Mouse (Mus musculus) midbrain, embryonic 16.5 days (tissue): ENCODE measurements around the gene Cdk5rap2. TPM values are rescaled to one million over a fixed set of nuclear protein-coding genes. Genes with fewer than 3 reads are reported as not detected.

Experiments used
- ATAC-seq: fragments of 200-750 bp; cut with Nextera tagmentation; 2 replicates; pipeline ENCODE4 v1.8.0; 2017; ENCODE audit warnings: moderate TSS enrichment
- H3K27ac ChIP-seq: fragments of 300-500 bp; sonication (generic); 2 replicates; pipeline ENCODE4 v1.5.1; 2014; ENCODE audit warnings: mild to moderate bottlenecking, low read length, mixed read lengths
- H3K27me3 ChIP-seq: fragments of 300-500 bp; sonication (generic); 2 replicates; pipeline ENCODE4 v1.6.1; 2014; ENCODE audit warnings: low read depth, low read length, mixed read lengths; ENCODE audit not compliant: control insufficient read depth, insufficient read depth
- H3K36me3 ChIP-seq: fragments of 300-500 bp; sonication (generic); 2 replicates; pipeline ENCODE4 v1.6.1; 2014; ENCODE audit warnings: mild to moderate bottlenecking, low read length, moderate library complexity, mixed read lengths; ENCODE audit not compliant: control insufficient read depth, insufficient read depth
- H3K4me1 ChIP-seq: fragments of 300-500 bp; sonication (generic); 2 replicates; pipeline ENCODE4 v1.6.1; 2014; ENCODE audit warnings: mild to moderate bottlenecking, low read length, mixed read lengths; ENCODE audit not compliant: control insufficient read depth, insufficient read depth
- H3K4me2 ChIP-seq: fragments of 300-500 bp; sonication (generic); 2 replicates; pipeline ENCODE4 v1.6.1; 2014; ENCODE audit warnings: mild to moderate bottlenecking, low read length, mixed read lengths
- H3K4me3 ChIP-seq: fragments of 300-500 bp; sonication (generic); 2 replicates; pipeline ENCODE4 v1.5.1; 2014; ENCODE audit warnings: low read depth, mild to moderate bottlenecking, low read length, moderate library complexity, mixed read lengths
- H3K9ac ChIP-seq: fragments of 300-500 bp; sonication (generic); 2 replicates; pipeline ENCODE4 v1.6.1; 2014; ENCODE audit warnings: low read depth, low read length, mixed read lengths
- H3K9me3 ChIP-seq: fragments of 300-500 bp; sonication (generic); replicated peaks from 2 replicates; pipeline ENCODE4 v1.6.1; 2014; ENCODE audit warnings: mild to moderate bottlenecking, low read length, mixed read lengths; ENCODE audit not compliant: control insufficient read depth, poor library complexity, severe bottlenecking
- WGBS: fragments of 180-500 bp; shearing (Covaris S2); extraction: QIAGEN DNeasy Blood & Tissue Kit; methylation state at CpG from one replicate; pipeline ENCODE4 v1.1.7; 2014; 5-methylcytosine and 5-hydroxymethylcytosine counted together
- polyA plus RNA-seq: library from polyadenylated mRNA; unstranded; fragments of >200 nt; fragmentation: Nextera tagmentation; extraction: Ambion mirVana; gene quantifications from 2 replicates; pipeline ENCODE4 v1.2.1, GENCODE M21; 2015

Gene Cdk5rap2
- polyA plus RNA-seq, 1 experiment from 2014 or later, result 6.0 TPM

DNA sequence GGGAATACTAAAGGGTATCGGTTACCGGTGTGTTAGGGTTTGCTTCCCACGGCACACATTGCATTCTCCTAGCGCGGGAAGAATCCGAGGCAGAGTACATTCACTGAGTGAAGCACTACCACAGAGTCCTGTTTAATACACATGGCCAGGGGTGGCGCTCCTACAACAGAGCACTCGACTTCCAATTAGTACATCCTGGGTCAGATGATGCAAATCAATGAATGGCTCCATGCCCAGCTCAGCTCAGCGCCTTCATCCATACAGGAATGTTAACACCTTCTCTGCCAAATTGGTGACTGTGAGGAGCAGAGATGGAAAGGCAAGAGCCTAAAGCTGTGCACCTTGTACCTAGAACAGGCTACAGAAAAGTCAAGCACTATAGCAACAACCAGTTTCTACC, 109.1 kb downstream of the Cdk5rap2 start:
- H3K9me3 ChIP-seq, result no peaks in the 10 kb centered on the region
- H3K9ac ChIP-seq, result no peak overlapping the region
- H3K4me2 ChIP-seq, result no peak overlapping the region
- H3K27ac ChIP-seq, result no peak overlapping the region
- H3K36me3 ChIP-seq, result peaks cover 2% of the 10 kb centered on the region; the same call in 1 of the 2 replicates
- no peaks in the 10 kb centered on the region for H3K27me3 ChIP-seq
- 78% methylated on average over 9 of the region's 9 CpGs for WGBS
- no peaks in the 10 kb centered on the region for H3K4me1 ChIP-seq
- H3K4me3 ChIP-seq, result no peak overlapping the region
- no peak for ATAC-seq

DNA sequence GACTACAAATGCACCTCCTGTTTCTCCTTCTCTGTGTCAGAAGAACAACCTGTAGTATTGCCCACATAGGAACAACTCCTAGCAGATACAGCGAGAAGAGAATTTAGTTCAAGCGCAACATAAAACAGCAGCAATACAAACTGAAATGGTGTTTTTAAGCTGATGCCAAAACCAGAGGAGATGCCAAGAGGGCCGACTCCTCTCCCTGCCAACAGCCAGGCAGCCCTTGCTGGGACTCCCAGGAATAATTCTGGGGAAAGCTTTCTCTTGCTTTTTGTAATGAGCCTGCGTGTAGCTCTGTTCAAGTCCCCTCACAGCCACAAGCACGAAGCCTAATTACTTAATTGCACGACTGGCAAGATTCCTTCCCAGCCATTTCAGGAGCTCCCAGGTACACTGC, 120.9 kb downstream of the Cdk5rap2 start:
- H3K27ac ChIP-seq, result no peak overlapping the region
- no peaks in the 10 kb centered on the region for H3K9me3 ChIP-seq
- no peaks in the 10 kb centered on the region for H3K4me1 ChIP-seq
- H3K27me3 ChIP-seq, result no peaks in the 10 kb centered on the region
- H3K9ac ChIP-seq, result no peak overlapping the region
- WGBS, result 93% methylated on average over 6 of the region's 6 CpGs
- ATAC-seq, result no peak
- no peak overlapping the region for H3K4me3 ChIP-seq
- H3K36me3 ChIP-seq, result no peaks in the 10 kb centered on the region; the same call in 1 of the 2 replicates
- no peak overlapping the region for H3K4me2 ChIP-seq

DNA sequence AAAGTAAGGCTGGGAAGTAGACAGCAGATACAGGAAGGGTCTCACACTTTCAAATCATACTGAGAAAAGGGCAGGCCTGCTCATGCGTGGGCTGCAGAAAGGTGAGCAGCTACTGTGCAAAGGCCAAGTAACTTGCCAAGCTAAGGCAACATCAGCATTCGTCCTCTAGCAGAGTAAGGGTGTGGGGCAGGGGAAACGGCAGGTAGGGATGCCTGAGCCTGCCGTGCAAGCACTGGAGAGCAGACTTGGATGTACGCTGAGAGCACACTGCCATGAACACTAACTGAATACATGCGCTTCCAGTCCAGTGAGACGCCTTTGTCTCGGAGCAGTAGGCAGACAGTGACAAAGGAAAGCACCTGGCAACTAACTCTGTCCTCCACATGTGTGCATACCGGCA, 127.1 kb downstream of the Cdk5rap2 start:
- H3K36me3 ChIP-seq, result 0 out of 2 replicates have a peak, but pooled peaks cover 4% of the 10 kb centered on the region
- WGBS, result 92% methylated on average over 9 of the region's 9 CpGs
- ATAC-seq, result no peak
- no peaks in the 10 kb centered on the region for H3K27me3 ChIP-seq
- H3K9me3 ChIP-seq, result no peaks in the 10 kb centered on the region
- H3K27ac ChIP-seq, result no peak overlapping the region
- no peak overlapping the region for H3K4me3 ChIP-seq
- H3K4me1 ChIP-seq, result no peaks in the 10 kb centered on the region
- no peak overlapping the region for H3K4me2 ChIP-seq
- H3K9ac ChIP-seq, result no peak overlapping the region

DNA sequence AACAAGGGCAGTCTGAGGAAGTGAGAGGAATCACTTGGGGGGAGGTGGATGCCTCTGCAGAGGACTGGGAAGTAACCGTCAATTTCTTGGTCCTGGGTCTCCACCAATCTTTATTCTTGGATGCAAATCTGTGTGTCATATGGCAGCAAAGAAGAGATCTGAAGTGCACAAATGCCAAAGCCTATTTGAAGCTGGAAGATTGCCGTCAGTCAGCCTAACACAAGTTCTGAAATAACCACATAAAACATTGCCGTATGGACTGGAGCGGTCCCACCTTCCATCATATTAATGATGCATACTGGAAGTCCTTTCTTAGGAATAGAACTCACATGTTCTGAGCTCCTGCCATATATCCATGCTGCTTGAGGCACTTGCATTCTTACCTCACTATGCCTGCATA, 131.4 kb downstream of the Cdk5rap2 start:
- H3K27ac ChIP-seq, result no peak overlapping the region
- no peak for ATAC-seq
- WGBS, result 92% methylated on average over 4 of the region's 4 CpGs

DNA sequence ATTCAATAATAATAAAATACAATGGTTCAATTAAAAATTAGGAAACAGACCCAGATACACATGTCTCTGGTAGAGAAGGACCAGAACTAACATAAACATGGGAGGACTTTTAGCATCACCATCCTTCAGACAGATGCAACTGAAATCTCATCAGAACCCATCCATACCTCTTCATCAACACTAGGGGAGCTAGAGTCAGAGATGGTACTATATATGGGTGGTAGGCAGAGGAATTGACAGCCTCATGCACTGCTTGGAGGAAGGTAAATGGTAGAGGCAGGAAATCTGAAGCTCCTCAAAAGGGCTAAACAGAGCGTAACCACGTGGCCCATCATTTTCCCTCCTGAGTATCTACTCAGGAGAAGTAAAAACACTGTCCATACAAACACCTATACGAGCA, 132.2 kb downstream of the Cdk5rap2 start:
- Histone ChIP-seq H3K9ac (no peak overlapping the region), H3K4me3 (no peak overlapping the region), H3K4me1 (no peaks in the 10 kb centered on the region), H3K9me3 (no peaks in the 10 kb centered on the region), H3K27me3 (no peaks in the 10 kb centered on the region), H3K4me2 (no peak overlapping the region), H3K36me3 (0 out of 2 replicates have a peak, but pooled peaks cover 4% of the 10 kb centered on the region), H3K27ac (no peak overlapping the region)
- 95% methylated on average over 3 of the region's 3 CpGs for whole genome bisulfite sequencing
- ATAC-seq, result no peak

More for the DNA sequence above, 131.4 kb downstream of the Cdk5rap2 start:
- H3K27me3 ChIP-seq, result no peaks in the 10 kb centered on the region
- no peaks in the 10 kb centered on the region for H3K4me1 ChIP-seq
- 0 out of 2 replicates have a peak, but pooled peaks cover 4% of the 10 kb centered on the region for H3K36me3 ChIP-seq
- H3K9ac ChIP-seq, result no peak overlapping the region
- H3K4me2 ChIP-seq, result no peak overlapping the region
- H3K9me3 ChIP-seq, result no peaks in the 10 kb centered on the region
- H3K4me3 ChIP-seq, result no peak overlapping the region

DNA sequence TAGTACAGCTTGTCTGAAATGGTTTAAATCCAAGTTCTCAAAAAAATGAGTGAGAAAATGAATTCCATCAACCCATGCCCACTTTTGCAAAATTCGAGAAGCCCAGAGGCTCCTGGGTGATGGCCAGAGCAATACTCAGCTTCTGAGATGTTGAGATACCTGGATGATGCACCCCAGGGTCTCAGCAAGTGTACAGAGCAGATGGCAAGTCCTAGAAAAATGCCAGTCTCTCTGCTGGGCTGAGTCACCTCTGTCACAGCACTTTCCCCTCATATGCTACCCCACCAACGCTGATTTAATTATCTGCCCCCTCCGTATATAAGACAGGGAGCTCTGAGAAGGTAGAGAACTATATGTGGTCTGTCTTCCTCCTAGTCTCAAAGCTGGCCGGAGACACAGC, 137.3 kb downstream of the Cdk5rap2 start:
- Histone ChIP-seq H3K27me3 (no peaks in the 10 kb centered on the region), H3K27ac (no peak overlapping the region), H3K36me3 (peaks cover 8% of the 10 kb centered on the region; the same call in 1 of the 2 replicates), H3K9me3 (no peaks in the 10 kb centered on the region), H3K4me1 (no peaks in the 10 kb centered on the region), H3K4me3 (no peak overlapping the region), H3K4me2 (no peak overlapping the region), H3K9ac (no peak overlapping the region)
- 90% methylated on average over 4 of the region's 4 CpGs for WGBS
- no peak for ATAC-seq

DNA sequence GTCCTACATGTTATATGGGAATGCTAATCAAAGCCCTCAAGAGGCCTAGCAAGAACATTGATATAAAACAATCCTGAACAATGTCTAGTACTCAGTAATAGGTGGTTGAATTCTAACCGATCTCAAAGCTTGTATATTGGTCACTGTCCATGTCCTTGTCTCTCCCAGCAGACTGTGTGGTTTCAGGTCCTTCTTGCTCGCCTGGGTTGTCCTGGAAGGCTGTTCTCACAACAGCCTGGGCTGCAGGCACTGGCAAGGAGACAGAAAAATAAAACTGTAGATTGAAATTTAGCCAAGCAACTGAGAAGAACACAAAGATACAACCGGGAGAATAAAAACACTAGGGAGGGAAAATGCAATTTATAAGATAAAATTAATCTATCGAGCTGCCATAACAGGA, 137.7 kb downstream of the Cdk5rap2 start:
- H3K27ac ChIP-seq, result no peak overlapping the region
- no peak for ATAC-seq
- peaks cover 8% of the 10 kb centered on the region; the same call in 1 of the 2 replicates for H3K36me3 ChIP-seq
- 95% methylated on average over 4 of the region's 4 CpGs for WGBS
- H3K27me3 ChIP-seq, result no peaks in the 10 kb centered on the region
- no peaks in the 10 kb centered on the region for H3K4me1 ChIP-seq
- H3K4me3 ChIP-seq, result no peak overlapping the region
- H3K9me3 ChIP-seq, result no peaks in the 10 kb centered on the region
- H3K9ac ChIP-seq, result no peak overlapping the region
- no peak overlapping the region for H3K4me2 ChIP-seq

DNA sequence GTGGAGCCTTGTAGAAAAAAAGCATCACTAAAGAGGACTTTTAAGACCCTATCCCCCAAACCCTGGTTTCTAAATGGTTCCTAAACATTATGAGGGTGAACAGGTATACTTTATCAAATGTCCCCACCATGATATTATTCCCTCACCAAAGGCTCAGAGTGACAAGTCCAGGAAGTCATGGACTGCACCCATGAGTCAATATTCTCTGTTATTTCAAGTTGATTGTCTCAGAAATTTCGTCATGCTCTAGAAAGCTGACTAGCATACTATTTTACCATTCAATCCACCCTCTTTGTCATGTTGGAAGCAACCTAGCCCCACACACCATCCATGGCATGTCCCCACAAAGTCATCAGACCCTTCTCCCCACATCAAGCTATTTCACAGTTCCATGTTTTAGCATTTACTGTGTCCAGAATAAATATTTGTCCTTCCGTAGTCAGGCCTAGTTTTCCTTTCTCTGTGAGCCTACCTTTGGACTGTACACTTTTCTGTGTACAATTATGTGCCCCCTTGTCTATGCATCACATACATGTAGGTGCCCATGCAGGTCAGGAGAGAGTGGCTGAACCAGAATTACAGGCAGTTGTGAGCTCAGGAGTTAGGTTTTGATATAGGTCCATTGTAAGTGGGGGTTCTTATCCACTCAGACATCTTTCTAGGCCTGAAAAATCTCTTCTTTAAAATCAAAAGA, 142.9 kb downstream of the Cdk5rap2 start:
- WGBS, result 98% methylated on average over 2 of the region's 2 CpGs
- H3K4me3 ChIP-seq, result no peak overlapping the region
- H3K9ac ChIP-seq, result no peak overlapping the region
- no peaks in the 10 kb centered on the region for H3K4me1 ChIP-seq
- no peaks in the 10 kb centered on the region for H3K27me3 ChIP-seq
- no peak for ATAC-seq
- no peak overlapping the region for H3K27ac ChIP-seq
- no peak overlapping the region for H3K4me2 ChIP-seq
- H3K36me3 ChIP-seq, result peaks cover 17% of the 10 kb centered on the region
- no peaks in the 10 kb centered on the region for H3K9me3 ChIP-seq

DNA sequence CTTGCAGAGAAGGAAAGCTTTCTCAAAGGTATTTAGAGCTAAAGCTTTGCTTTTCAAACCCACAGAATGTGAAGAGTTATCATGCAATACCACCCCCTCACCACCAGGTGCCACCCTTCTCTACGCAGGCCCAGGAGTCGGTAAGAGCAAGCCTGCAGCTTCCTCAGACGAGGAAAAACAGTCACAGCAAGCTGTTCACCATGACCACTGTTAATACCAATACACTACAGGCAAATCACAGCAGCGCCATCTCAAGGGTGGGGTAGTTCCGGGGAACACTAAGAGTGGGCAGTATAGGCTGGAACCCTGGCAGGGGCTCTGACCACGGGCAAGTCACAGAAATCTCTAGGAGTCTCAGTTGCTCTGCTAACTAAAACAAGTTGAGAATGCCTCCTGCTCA, 145.0 kb downstream of the Cdk5rap2 start:
- 0 out of 2 replicates have a peak, but pooled peaks have one; percentile 48 for ATAC-seq
- no peaks in the 10 kb centered on the region for H3K27me3 ChIP-seq
- 69% methylated on average over 6 of the region's 6 CpGs for WGBS
- H3K4me3 ChIP-seq, result no peak overlapping the region
- no peak overlapping the region for H3K4me2 ChIP-seq
- no peaks in the 10 kb centered on the region for H3K9me3 ChIP-seq
- no peak overlapping the region for H3K27ac ChIP-seq
- peaks cover 10% of the 10 kb centered on the region; the same call in 1 of the 2 replicates for H3K36me3 ChIP-seq
- H3K9ac ChIP-seq, result no peak overlapping the region
- no peaks in the 10 kb centered on the region for H3K4me1 ChIP-seq
